Mouse (Mus musculus) embryo, embryonic 10 days (tissue): Measurements from ENCODE around the gene Dock3.
"Not testable (repeated sequence)": the region's sequence is repeated elsewhere in the genome, so short reads cannot be mapped to it uniquely, and the experiment has no call there.

Source experiments
- DNase-seq: peaks from one replicate; pipeline ENCODE4 v3.0.0-alpha.2; 2015; ENCODE audit warnings: low spot score

The Dock3 gene

GRCm38 (mm10) chr9:107255596-107255995 is 23.9 kb upstream of the Dock3 start:
- DNase-seq, result peak; percentile 51

GRCm38 (mm10) chr9:107254925-107255324 is 23.2 kb upstream of the Dock3 start:
- DNase-seq, result no peak

GRCm38 (mm10) chr9:107254476-107254875 is 22.8 kb upstream of the Dock3 start:
- DNase-seq, result no peak

DNA sequence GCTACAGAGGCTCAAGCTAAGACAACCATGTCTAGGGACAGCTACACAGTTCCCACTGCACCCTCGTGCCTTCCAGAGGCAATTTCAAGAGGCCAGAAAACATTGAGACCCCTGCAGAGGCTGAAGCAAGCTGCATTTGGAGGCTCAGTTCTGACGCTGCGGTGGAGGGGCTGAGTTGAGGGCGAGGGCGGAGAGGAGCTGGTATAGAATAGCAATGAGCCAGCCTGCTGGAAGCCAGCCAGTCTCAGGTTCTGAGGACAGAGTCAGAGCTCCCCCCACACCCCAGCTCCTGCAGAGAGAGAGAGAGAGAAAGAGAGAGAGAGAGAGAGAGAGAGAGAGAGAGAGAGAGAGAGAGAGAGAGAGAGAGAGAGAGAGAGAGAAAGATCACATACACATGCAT is 20.5 kb upstream of the Dock3 start:
- no peak for DNase-seq

- DNase-seq, result no peak
These were observed 19.0 kb upstream of the Dock3 start for GRCm38 (mm10) chr9:107250416-107251337.

GRCm38 (mm10) chr9:107249154-107249553 is 17.4 kb upstream of the Dock3 start:
- DNase-seq, result no peak

- peak; percentile 24 for DNase-seq
These were observed 14.5 kb upstream of the Dock3 start for GRCm38 (mm10) chr9:107246170-107246569.

GRCm38 (mm10) chr9:107245311-107245710 is 13.6 kb upstream of the Dock3 start:
- no peak for DNase-seq

- no peak for DNase-seq
These were observed 4.4 kb upstream of the Dock3 start for GRCm38 (mm10) chr9:107236151-107236550.

DNA sequence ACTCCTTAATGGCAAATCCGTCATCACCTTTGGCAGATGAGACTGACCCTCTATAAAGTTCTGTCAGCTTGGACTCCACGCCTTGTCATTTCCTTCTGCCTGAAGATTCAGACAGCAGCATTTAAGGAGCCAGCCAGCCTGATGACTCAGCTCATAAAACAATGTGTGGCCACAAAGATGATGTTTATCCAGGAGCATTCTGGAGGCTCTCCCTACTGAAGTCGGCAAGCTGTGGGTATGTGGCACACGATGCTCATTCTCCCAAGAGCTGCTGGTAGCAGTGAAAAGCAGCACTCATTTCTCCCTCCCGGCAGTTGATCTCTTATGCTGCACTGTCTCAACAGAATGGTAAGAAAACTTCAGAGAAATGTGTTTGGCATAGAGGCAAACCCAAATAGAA is 3.6 kb upstream of the Dock3 start:
- no peak for DNase-seq

GRCm38 (mm10) chr9:107232140-107232539 is 431 bp upstream of the Dock3 start:
- DNase-seq, result no peak

GRCm38 (mm10) chr9:107230991-107231538 is 644 bp downstream of the Dock3 start:
- DNase-seq, result peak; percentile 28

GRCm38 (mm10) chr9:107224597-107224996 is 7.1 kb downstream of the Dock3 start:
- no peak for DNase-seq

- not testable (repeated sequence) for DNase-seq
These were observed 56.9 kb downstream of the Dock3 start for GRCm38 (mm10) chr9:107174831-107175230.

GRCm38 (mm10) chr9:107165792-107166191 is 65.9 kb downstream of the Dock3 start:
- no peak for DNase-seq

DNA sequence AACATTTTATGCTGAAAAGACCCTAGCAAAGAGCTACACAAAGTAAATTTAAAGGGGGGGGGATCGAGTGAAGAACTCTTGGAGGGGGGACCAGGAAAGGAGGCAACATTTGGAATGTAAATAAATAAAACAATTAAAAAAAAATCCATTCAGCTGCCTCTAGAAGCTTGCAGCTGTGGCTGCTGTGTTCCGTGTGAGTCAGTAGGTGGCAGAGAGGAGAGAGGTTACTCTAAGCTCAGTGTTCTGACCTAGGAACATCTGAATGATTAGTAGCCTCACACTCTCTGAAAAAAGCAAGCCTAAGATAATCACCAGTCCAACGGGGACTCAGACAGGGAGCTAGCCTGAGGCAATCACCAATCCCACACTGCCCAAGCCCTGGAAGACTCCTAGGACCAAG is 66.9 kb downstream of the Dock3 start:
- DNase-seq, result peak; percentile 28

GRCm38 (mm10) chr9:107156388-107156787 is 75.3 kb downstream of the Dock3 start:
- not testable (repeated sequence) for DNase-seq

DNA sequence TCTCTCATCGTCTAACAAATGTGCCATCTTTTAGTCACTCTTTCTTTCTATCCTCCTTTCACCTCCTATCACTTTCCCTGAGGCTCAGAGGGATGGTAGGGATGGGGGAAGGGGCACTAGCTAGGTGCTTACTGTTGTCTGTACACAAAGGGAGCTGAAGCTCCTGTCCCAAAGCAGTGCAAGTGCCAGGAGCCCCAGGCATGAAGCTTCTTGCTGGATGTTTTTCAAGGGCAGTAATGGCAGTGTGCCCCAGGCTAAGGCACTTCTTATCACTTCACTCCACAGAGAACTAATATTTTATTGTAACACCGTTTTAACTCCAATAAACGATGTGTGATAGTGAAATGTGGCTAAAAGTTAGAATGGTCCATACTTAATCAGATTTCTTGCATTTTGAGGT is 118.9 kb downstream of the Dock3 start:
- no peak for DNase-seq

DNA sequence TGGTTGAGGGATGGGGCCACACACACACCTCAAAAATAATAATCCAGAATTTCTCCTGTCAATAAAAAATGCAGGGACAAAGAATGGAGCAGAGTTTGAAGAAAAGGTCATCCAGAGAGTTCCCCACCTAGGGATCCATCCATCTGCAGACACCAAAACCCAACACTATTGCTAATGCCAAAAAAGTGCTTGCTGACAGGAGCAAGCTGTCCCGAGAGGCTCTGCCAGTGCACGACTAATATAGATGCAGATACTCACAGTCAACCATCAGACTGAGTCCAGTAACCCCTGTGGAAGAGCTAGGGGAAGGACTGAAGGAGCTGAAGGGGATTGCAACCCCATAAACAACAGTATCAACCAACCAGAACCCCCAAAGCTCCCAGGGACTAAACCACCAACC is 119.7 kb downstream of the Dock3 start:
- DNase-seq, result no peak

- no peak for DNase-seq
These were observed 132.2 kb downstream of the Dock3 start for GRCm38 (mm10) chr9:107099487-107099886.

GRCm38 (mm10) chr9:107089451-107089850 is 142.3 kb downstream of the Dock3 start:
- DNase-seq, result not testable (repeated sequence)

DNA sequence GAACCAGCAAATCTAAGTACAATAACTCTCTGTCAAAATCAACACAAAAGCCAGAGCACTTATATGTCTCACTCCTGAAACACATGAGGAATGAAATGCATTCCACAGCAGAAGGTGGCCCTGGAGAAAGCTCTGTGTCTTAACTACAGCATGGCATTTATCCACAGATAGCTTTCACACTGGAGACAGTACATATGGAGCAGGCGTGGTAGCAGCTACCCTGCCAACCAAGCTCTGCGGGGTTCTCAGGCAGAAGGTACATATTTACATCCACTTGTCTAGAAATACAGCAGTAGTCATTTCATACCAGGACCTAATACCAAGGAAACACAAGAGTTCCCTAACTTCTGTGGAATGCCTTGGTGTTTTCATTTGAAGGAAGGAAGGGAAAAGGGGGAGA is 144.2 kb downstream of the Dock3 start:
- DNase-seq, result no peak

DNA sequence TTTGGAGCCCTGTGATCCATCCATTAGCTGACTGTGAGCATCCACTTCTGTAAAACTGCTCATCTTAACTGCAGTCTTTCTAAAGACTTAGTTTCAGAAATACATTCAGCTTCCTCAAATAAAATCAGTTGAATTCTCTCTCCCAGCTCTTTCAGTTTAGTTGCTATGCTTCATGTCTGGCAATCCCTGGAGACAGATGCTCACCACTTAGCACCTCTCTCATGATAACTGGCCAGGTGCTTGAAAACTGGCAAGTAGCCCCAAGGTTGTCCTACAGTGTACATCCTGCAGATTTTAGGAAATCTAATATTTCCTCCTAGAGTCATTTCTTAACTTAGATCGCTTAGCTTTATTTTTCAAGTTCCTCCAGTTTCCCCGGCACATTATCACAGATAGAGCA is 193.8 kb downstream of the Dock3 start:
- no peak for DNase-seq

GRCm38 (mm10) chr9:107027586-107027985 is 204.1 kb downstream of the Dock3 start:
- DNase-seq, result no peak
